ENCODE assay signal across 9 mouse cellular contexts in genomic region chr12:109401696-109402095, GRCm38 (mm10). TPM values are rescaled to one million over a fixed set of nuclear protein-coding genes. Genes with fewer than 3 reads are reported as not detected.
DNase-seq lines count a peak whose midpoint lies in the region; ATAC-seq and TF ChIP-seq lines count a peak whose summit lies in the region.
"Had no signal": no experiment of that assay in that cellular context is flagged by ENCODE, and none has a peak within 500 bp of the region (broad histone marks: within the 10 kb centered on the region; RNA-seq: fewer than 3 reads in every experiment).

No protein-coding gene starts in this region.

- 66% methylated on average over 6 of the region's 6 CpGs for WGBS in heart, embryonic 15.5 days
- WGBS in lung, postnatal 0 days, result 44% methylated on average over 6 of the region's 6 CpGs
- WGBS in lung, adult 2 months, result 64% methylated on average over 6 of the region's 6 CpGs
- WGBS in intestine, embryonic 16.5 days, result 60% methylated on average over 6 of the region's 6 CpGs
- 53% methylated on average over 6 of the region's 6 CpGs for WGBS in stomach, embryonic 15.5 days

- no peak for TF ChIP-seq EP300 in lung, postnatal 0 days (IDR thresholded peaks at IDR 0.05)

- H3K27me3 ChIP-seq in heart, embryonic 15.5 days, result no peaks in the 10 kb centered on the region
- H3K27me3 ChIP-seq in lung, postnatal 0 days (replicated peaks; ENCODE audit: insufficient read depth, low read length), result no peaks in the 10 kb centered on the region
- H3K27me3 ChIP-seq in intestine, embryonic 16.5 days (replicated peaks; ENCODE audit: control insufficient read depth, insufficient read depth, low read length), result no peaks in the 10 kb centered on the region
- H3K27me3 ChIP-seq in stomach, embryonic 15.5 days (replicated peaks), result no peaks in the 10 kb centered on the region

- H3K36me3 ChIP-seq in heart, embryonic 15.5 days, result no peaks in the 10 kb centered on the region
- H3K36me3 ChIP-seq in lung, postnatal 0 days (ENCODE audit: insufficient read depth, low read length), result no peaks in the 10 kb centered on the region
- no peaks in the 10 kb centered on the region for H3K36me3 ChIP-seq in intestine, embryonic 16.5 days (ENCODE audit: control insufficient read depth, insufficient read depth, low read length)
- H3K36me3 ChIP-seq in stomach, embryonic 15.5 days, result no peaks in the 10 kb centered on the region

- H3K4me2 ChIP-seq in heart, embryonic 15.5 days, result peak overlapping the region; percentile 32; the same call in 1 of the 2 replicates
- H3K4me2 ChIP-seq in lung, postnatal 0 days (replicated peaks; ENCODE audit: low read depth, low read length), result no peak overlapping the region
- no peak overlapping the region for H3K4me2 ChIP-seq in intestine, embryonic 16.5 days (ENCODE audit: low read depth, low read length)
- H3K4me2 ChIP-seq in stomach, embryonic 15.5 days, result no peak overlapping the region

- no peak for TF ChIP-seq POLR2A in lung, adult 2 months (IDR thresholded peaks at IDR 0.05; ENCODE audit: borderline replicate concordance, extremely low read depth, low read depth, low read length)

- TF ChIP-seq CTCF in lung, postnatal 0 days (IDR thresholded peaks at IDR 0.05), result no peak
- TF ChIP-seq CTCF in lung, adult 2 months (IDR thresholded peaks at IDR 0.05; ENCODE audit: insufficient read depth, low read length), result no peak

- ATAC-seq in heart, embryonic 15.5 days (replicated peaks; ENCODE audit: insufficient number of reproducible peaks, insufficient read depth, low FRiP score, low read depth), result no peak
- peak; percentile 5 for ATAC-seq in lung, postnatal 0 days
- peak; percentile 16 for ATAC-seq in intestine, embryonic 16.5 days
- no peak for ATAC-seq in stomach, embryonic 15.5 days (ENCODE audit: insufficient read depth, low FRiP score, low read depth)

- H3K9ac ChIP-seq in heart, embryonic 15.5 days, result no peak overlapping the region
- H3K9ac ChIP-seq in lung, postnatal 0 days (replicated peaks; ENCODE audit: low read depth), result no peak overlapping the region
- H3K9ac ChIP-seq in intestine, embryonic 16.5 days (ENCODE audit: low read depth, low read length), result peak overlapping the region; percentile 0; the same call in 1 of the 2 replicates
- H3K9ac ChIP-seq in stomach, embryonic 15.5 days, result no peak overlapping the region

- no peak overlapping the region for H3K4me3 ChIP-seq in heart, embryonic 15.5 days
- no peak overlapping the region for H3K4me3 ChIP-seq in lung, postnatal 0 days (ENCODE audit: low read depth, low read length)
- no peak overlapping the region for H3K4me3 ChIP-seq in lung, adult 2 months (replicated peaks; ENCODE audit: extremely low read depth, low read depth, low read length)
- H3K4me3 ChIP-seq in intestine, embryonic 16.5 days (ENCODE audit: low read length), result no peak overlapping the region
- no peak overlapping the region for H3K4me3 ChIP-seq in stomach, embryonic 15.5 days (replicated peaks)

- intact Hi-C loops in left cerebral cortex, postnatal 4 days (cut with DNase I), result no loop called here

- H3K27ac ChIP-seq in heart, embryonic 15.5 days, result peak overlapping the region; percentile 80
- peak overlapping the region; percentile 60 for H3K27ac ChIP-seq in lung, postnatal 0 days (ENCODE audit: low read length)
- peak overlapping the region; percentile 73 for H3K27ac ChIP-seq in intestine, embryonic 16.5 days (ENCODE audit: low read length)
- H3K27ac ChIP-seq in stomach, embryonic 15.5 days, result peak overlapping the region; percentile 87

- DNase-seq in heart, adult 9 months (ENCODE audit: low spot score in 2 of 2), result no peak
- no peak for DNase-seq in lung, postnatal 0 days (ENCODE audit: low spot score)
- no peak for DNase-seq in lung, adult 2 months
- DNase-seq in left cerebral cortex, postnatal 4 days, result no peak
- DNase-seq in cerebellum, postnatal 25 days, result no peak
- DNase-seq: kidney, adult 11 months had no signal

- H3K4me1 ChIP-seq in heart, embryonic 15.5 days (replicated peaks), result peaks cover 56% of the 10 kb centered on the region
- peaks cover 20% of the 10 kb centered on the region for H3K4me1 ChIP-seq in lung, postnatal 0 days (ENCODE audit: insufficient read depth, low read depth, low read length)
- H3K4me1 ChIP-seq in lung, adult 2 months (ENCODE audit: control insufficient read depth, insufficient read depth, low read length), result no peaks in the 10 kb centered on the region
- peaks cover 61% of the 10 kb centered on the region for H3K4me1 ChIP-seq in intestine, embryonic 16.5 days (ENCODE audit: control insufficient read depth, insufficient read depth, low read length)
- peaks cover 72% of the 10 kb centered on the region for H3K4me1 ChIP-seq in stomach, embryonic 15.5 days

- no peaks in the 10 kb centered on the region for H3K9me3 ChIP-seq in heart, embryonic 15.5 days (replicated peaks)
- no peaks in the 10 kb centered on the region for H3K9me3 ChIP-seq in lung, postnatal 0 days (ENCODE audit: low read length)
- no peaks in the 10 kb centered on the region for H3K9me3 ChIP-seq in intestine, embryonic 16.5 days (ENCODE audit: control insufficient read depth, low read length)
- H3K9me3 ChIP-seq in stomach, embryonic 15.5 days, result no peaks in the 10 kb centered on the region

RNA-seq across cellular contexts. Expression of gene Dlk1, which starts 50.9 kb away (rescaled TPM):
- polyA plus RNA-seq in heart, embryonic 15.5 days (2015; fragmentation: Nextera tagmentation; extraction: Ambion mirVana), result 131 and 212 TPM in 2 replicates
- polyA plus RNA-seq in lung, postnatal 0 days (2015; fragmentation: Nextera tagmentation; extraction: Ambion mirVana), result 176 and 364 TPM in 2 replicates
- 0.42 and 0.44 TPM in 2 replicates for polyA plus RNA-seq in lung, adult 2 months (2012; rRNA removed)
- polyA plus RNA-seq in intestine, embryonic 16.5 days (2015; fragmentation: Nextera tagmentation; extraction: Ambion mirVana), result 325 and 385 TPM in 2 replicates
- polyA plus RNA-seq in stomach, embryonic 15.5 days (2015; fragmentation: Nextera tagmentation; extraction: Ambion mirVana), result 487 and 492 TPM in 2 replicates
- total RNA-seq in left cerebral cortex, postnatal 4 days (2021), result 1 to 10 TPM; 2.6 to 4.6 TPM

Comparison
In these comparisons a context has a peak if more than half of its experiments do, and no peak if none do; other contexts are left out.
1. RNA of gene Dlk1, which starts 50.9 kb away (polyA plus RNA-seq): 487 to 492 TPM in stomach, embryonic 15.5 days, 325 to 385 TPM in intestine, embryonic 16.5 days, 176 to 364 TPM in lung, postnatal 0 days and 131 to 212 TPM in heart, embryonic 15.5 days; 0.42 to 0.44 TPM in lung, adult 2 months; every median in the first group is over 10 times any median in the second.
2. ATAC-seq: peak in lung, postnatal 0 days (single experiment) and intestine, embryonic 16.5 days (single experiment); none in heart, embryonic 15.5 days (single experiment) and stomach, embryonic 15.5 days (single experiment).
3. Peak in every context shown above with its lines, with median percentiles within 50 percentile points of each other: H3K27ac ChIP-seq.